Mouse (Mus musculus): ENCODE measurements around the gene Ccdc96. TPM values are rescaled to one million over a fixed set of nuclear protein-coding genes. Genes with fewer than 3 reads are reported as not detected.

Gene Ccdc96
- polyA plus RNA-seq, 1 experiment from 2014 or later = 0.74 TPM

DNA sequence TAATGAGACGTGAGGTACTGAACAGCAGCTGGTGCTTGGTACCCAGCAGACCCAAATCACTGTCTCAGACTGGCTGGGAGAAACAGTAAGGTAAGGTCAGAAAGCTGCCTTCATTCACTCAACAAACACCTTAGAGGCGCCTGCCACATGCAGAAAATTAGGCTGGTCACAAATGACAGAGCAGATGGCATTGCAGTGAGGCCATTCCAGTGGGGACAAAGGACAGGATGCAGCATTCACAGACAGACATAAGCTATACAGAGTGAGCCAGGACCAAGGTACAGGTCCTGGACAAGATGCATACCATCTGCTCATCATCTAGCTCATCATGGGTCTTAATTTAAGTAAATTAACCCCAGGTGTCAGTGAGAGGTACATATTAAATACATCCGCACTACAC, 33.2 kb downstream of the Ccdc96 start:
- DNase-seq (ENCODE audit: low spot score) = no peak
- no peaks in the 10 kb centered on the region for H3K9me3 ChIP-seq (replicated peaks; ENCODE audit: low read length)
- no peaks in the 10 kb centered on the region for H3K27me3 ChIP-seq (ENCODE audit: insufficient read depth, low read length)
- H3K4me1 ChIP-seq (replicated peaks; ENCODE audit: insufficient read depth, low read length) = no peaks in the 10 kb centered on the region
- ATAC-seq (replicated peaks; ENCODE audit: low FRiP score, low read depth) = no peak
- 78% methylated on average over 3 of the region's 3 CpGs for WGBS
- no peak overlapping the region for H3K27ac ChIP-seq
- H3K4me3 ChIP-seq (replicated peaks; ENCODE audit: low read depth, low read length) = no peak overlapping the region
- no peak overlapping the region for H3K4me2 ChIP-seq (ENCODE audit: low read length)
- no peak overlapping the region for H3K9ac ChIP-seq (ENCODE audit: low read depth, low read length)
- peaks cover 58% of the 10 kb centered on the region for H3K36me3 ChIP-seq (ENCODE audit: insufficient read depth, low read length)
- no peak for TF ChIP-seq CTCF (IDR thresholded peaks at IDR 0.05; ENCODE audit: low read depth)

DNA sequence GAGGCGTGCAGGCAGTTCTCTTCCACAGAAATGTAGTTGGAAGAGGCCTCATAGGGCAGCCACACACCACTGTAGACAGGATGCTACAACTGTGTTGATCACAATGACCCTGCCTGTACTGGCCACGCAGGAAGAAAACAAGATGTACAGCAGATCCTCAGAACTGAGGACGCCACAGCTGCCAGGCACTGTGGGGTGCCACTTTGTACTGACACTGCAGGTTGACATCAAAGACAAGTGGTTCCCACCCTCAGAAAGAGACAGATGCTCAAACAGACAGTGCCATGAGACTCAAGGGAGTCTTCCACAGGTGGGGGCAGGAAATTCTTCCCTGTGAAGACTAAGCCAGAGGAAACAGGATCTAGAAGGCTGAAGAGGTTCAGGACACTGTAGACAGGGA, 35.4 kb downstream of the Ccdc96 start:
- Histone ChIP-seq H3K4me3 (replicated peaks; ENCODE audit: low read depth, low read length) (no peak overlapping the region), H3K27me3 (ENCODE audit: insufficient read depth, low read length) (no peaks in the 10 kb centered on the region), H3K4me1 (replicated peaks; ENCODE audit: insufficient read depth, low read length) (no peaks in the 10 kb centered on the region), H3K36me3 (ENCODE audit: insufficient read depth, low read length) (peaks cover 52% of the 10 kb centered on the region), H3K9ac (ENCODE audit: low read depth, low read length) (no peak overlapping the region), H3K27ac (no peak overlapping the region), H3K9me3 (replicated peaks; ENCODE audit: low read length) (no peaks in the 10 kb centered on the region), H3K4me2 (ENCODE audit: low read length) (no peak overlapping the region)
- no peak for TF ChIP-seq CTCF (IDR thresholded peaks at IDR 0.05; ENCODE audit: low read depth)
- WGBS = 90% methylated on average over 3 of the region's 3 CpGs
- ATAC-seq (replicated peaks; ENCODE audit: low FRiP score, low read depth) (no peak), DNase-seq (ENCODE audit: low spot score) (no peak)

DNA sequence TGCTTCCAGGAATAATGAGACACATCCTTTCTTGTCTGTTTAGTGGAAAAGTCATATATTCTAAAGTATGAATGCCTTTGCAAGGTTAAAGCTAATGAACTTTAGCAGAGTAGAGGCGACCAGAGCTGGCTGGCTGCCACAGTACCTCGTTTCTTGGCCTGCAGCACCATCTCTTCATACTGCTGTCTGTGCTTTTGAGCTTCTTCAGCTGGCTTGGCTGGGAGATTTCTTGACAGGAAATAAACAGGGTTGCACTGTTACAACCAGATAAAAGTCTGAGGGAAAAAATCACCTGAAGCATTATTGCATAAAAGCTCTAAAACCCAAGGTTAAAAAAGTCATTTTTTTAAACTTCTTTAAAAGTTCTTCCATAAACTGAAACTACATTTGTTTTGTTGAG, 38.4 kb downstream of the Ccdc96 start:
- Histone ChIP-seq H3K9ac (ENCODE audit: low read depth, low read length) (no peak overlapping the region), H3K36me3 (ENCODE audit: insufficient read depth, low read length) (peaks cover 32% of the 10 kb centered on the region), H3K27ac (no peak overlapping the region), H3K4me1 (replicated peaks; ENCODE audit: insufficient read depth, low read length) (no peaks in the 10 kb centered on the region), H3K27me3 (ENCODE audit: insufficient read depth, low read length) (no peaks in the 10 kb centered on the region), H3K4me3 (replicated peaks; ENCODE audit: low read depth, low read length) (no peak overlapping the region), H3K9me3 (replicated peaks; ENCODE audit: low read length) (no peaks in the 10 kb centered on the region), H3K4me2 (ENCODE audit: low read length) (no peak overlapping the region)
- 40% methylated on average over 2 of the region's 2 CpGs for WGBS
- no peak for TF ChIP-seq CTCF (IDR thresholded peaks at IDR 0.05; ENCODE audit: low read depth)
- DNase-seq (ENCODE audit: low spot score) = peak; percentile 46
- ATAC-seq (replicated peaks; ENCODE audit: low FRiP score, low read depth) = no peak

DNA sequence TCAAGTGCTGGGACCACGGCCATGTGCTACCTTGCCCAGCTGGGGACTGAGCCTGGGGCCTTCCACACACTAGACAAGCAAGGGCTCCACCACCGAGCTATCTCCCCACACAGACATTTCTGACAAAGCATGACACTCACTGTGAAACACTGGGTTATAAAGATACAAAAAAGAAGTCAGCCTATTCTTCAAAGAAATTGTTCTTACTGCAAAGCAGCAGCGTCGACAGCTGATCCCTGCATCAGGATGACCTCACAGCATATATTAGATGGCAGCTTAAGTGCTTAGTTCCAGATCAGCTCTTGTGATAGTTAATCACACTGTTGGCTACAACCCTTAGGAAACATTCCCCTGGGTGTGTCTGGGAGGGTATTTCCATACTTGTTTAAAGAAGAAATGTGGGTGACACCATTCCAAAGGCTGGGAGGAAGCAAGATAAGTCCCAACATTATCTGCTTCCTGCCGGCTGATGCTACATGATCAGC, 38.9 kb downstream of the Ccdc96 start:
- TF ChIP-seq CTCF (IDR thresholded peaks at IDR 0.05; ENCODE audit: low read depth) = no peak
- Histone ChIP-seq H3K27ac (no peak overlapping the region), H3K36me3 (ENCODE audit: insufficient read depth, low read length) (peaks cover 27% of the 10 kb centered on the region), H3K27me3 (ENCODE audit: insufficient read depth, low read length) (no peaks in the 10 kb centered on the region), H3K4me1 (replicated peaks; ENCODE audit: insufficient read depth, low read length) (no peaks in the 10 kb centered on the region), H3K9me3 (replicated peaks; ENCODE audit: low read length) (no peaks in the 10 kb centered on the region), H3K9ac (ENCODE audit: low read depth, low read length) (no peak overlapping the region), H3K4me2 (ENCODE audit: low read length) (no peak overlapping the region), H3K4me3 (replicated peaks; ENCODE audit: low read depth, low read length) (no peak overlapping the region)
- DNase-seq (ENCODE audit: low spot score) (peak; percentile 36), ATAC-seq (replicated peaks; ENCODE audit: low FRiP score, low read depth) (no peak)
- 64% methylated on average over 5 of the region's 5 CpGs for WGBS

DNA sequence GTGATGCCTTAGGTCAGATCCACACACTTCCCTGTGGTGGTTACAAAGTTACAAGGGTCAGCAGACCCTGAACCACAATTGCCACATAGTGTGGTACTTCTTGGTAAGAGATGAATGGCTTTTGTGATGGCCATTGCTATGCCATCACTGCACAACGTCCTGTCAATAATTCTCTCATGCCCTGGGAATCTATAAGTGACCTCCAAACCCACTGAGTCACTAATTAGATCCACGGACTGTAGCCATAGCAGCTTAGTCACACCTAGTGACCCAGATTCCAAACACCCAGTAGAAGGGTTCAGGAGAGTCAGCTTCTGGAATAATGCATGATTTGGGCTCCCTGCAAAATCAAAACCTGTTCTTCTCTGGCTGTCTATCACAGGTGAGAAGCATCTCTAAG, 40.8 kb downstream of the Ccdc96 start:
- 67% methylated on average over 2 of the region's 2 CpGs for WGBS
- no peak for TF ChIP-seq CTCF (IDR thresholded peaks at IDR 0.05; ENCODE audit: low read depth)
- Histone ChIP-seq H3K36me3 (ENCODE audit: insufficient read depth, low read length) (peaks cover 11% of the 10 kb centered on the region; the same call in 1 of the 2 replicates), H3K27ac (no peak overlapping the region), H3K4me3 (replicated peaks; ENCODE audit: low read depth, low read length) (no peak overlapping the region), H3K27me3 (ENCODE audit: insufficient read depth, low read length) (no peaks in the 10 kb centered on the region), H3K9me3 (replicated peaks; ENCODE audit: low read length) (no peaks in the 10 kb centered on the region), H3K9ac (ENCODE audit: low read depth, low read length) (no peak overlapping the region), H3K4me1 (replicated peaks; ENCODE audit: insufficient read depth, low read length) (peaks cover 17% of the 10 kb centered on the region), H3K4me2 (ENCODE audit: low read length) (no peak overlapping the region)
- ATAC-seq (replicated peaks; ENCODE audit: low FRiP score, low read depth) = peak; percentile 70; the same call in 1 of the 2 replicates
- DNase-seq (ENCODE audit: low spot score) = no peak

DNA sequence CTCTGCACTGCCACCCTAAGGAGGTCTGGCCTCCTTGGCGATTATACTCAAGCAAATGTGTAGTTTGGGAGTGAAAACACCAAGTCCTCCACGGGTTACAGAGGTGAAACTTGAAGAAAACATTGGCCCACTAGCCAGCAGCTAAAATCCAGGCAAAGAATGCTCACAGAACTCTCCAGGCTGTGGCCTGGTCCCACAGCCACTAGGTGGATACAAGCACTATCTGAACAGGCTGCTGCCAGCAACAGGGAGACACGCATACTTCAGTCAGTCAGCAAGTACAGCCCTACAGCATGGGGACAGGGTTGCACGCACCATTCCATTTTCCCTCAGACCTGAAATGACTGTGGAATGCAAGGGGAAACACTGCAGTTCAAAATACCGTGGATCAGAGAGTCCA, 41.9 kb downstream of the Ccdc96 start:
- Histone ChIP-seq H3K9me3 (replicated peaks; ENCODE audit: low read length) (no peaks in the 10 kb centered on the region), H3K4me3 (replicated peaks; ENCODE audit: low read depth, low read length) (no peak overlapping the region), H3K4me1 (replicated peaks; ENCODE audit: insufficient read depth, low read length) (peaks cover 25% of the 10 kb centered on the region), H3K4me2 (ENCODE audit: low read length) (no peak overlapping the region), H3K36me3 (ENCODE audit: insufficient read depth, low read length) (0 out of 2 replicates have a peak, but pooled peaks cover 4% of the 10 kb centered on the region), H3K27ac (no peak overlapping the region), H3K9ac (ENCODE audit: low read depth, low read length) (no peak overlapping the region), H3K27me3 (ENCODE audit: insufficient read depth, low read length) (no peaks in the 10 kb centered on the region)
- WGBS = 69% methylated on average over 5 of the region's 5 CpGs
- TF ChIP-seq CTCF (IDR thresholded peaks at IDR 0.05; ENCODE audit: low read depth) = peak; percentile 70
- ATAC-seq (replicated peaks; ENCODE audit: low FRiP score, low read depth) (no peak), DNase-seq (ENCODE audit: low spot score) (peak; percentile 59)

DNA sequence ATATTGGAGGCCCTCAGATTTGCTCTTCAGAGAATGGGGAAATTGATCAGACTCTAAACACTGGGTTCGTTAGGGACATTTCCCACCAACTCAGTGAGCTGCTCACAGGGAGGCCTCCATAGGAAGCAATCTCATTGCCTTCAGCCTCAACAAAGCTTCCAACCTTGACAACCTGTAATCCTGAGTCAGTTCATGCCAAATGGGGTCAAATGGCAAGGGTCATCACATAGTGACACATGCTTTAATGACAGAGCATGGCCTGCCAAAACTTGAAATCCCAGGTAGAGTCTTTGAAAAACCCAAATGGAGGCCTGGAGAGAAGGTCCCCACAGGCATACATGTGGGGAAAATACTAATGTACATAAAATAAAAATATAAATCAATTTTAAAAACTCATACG, 42.5 kb downstream of the Ccdc96 start:
- H3K4me2 ChIP-seq (ENCODE audit: low read length) = no peak overlapping the region
- no peak overlapping the region for H3K27ac ChIP-seq
- no peak overlapping the region for H3K4me3 ChIP-seq (replicated peaks; ENCODE audit: low read depth, low read length)
- ATAC-seq (replicated peaks; ENCODE audit: low FRiP score, low read depth) (no peak), DNase-seq (ENCODE audit: low spot score) (no peak)
- WGBS = 84% methylated on average over 2 of the region's 2 CpGs
- no peaks in the 10 kb centered on the region for H3K36me3 ChIP-seq (ENCODE audit: insufficient read depth, low read length)
- H3K9me3 ChIP-seq (replicated peaks; ENCODE audit: low read length) = no peaks in the 10 kb centered on the region
- H3K4me1 ChIP-seq (replicated peaks; ENCODE audit: insufficient read depth, low read length) = peaks cover 31% of the 10 kb centered on the region
- TF ChIP-seq CTCF (IDR thresholded peaks at IDR 0.05; ENCODE audit: low read depth) = no peak
- H3K9ac ChIP-seq (ENCODE audit: low read depth, low read length) = no peak overlapping the region
- H3K27me3 ChIP-seq (ENCODE audit: insufficient read depth, low read length) = no peaks in the 10 kb centered on the region

Data from kidney, postnatal 0 days (tissue).